Mouse (Mus musculus) hindbrain, postnatal 0 days (tissue): ENCODE measurements at regions not wholly inside any gene's neighbourhood (a gene's known extent, or its start where the extent isn't known, plus 50 kb on each side); places are given as distances from the start of the nearest gene placed in this dataset.

ENCODE experiments used
- ATAC-seq: fragments of 200-750 bp; cut with Nextera tagmentation; 2 replicates; pipeline ENCODE4 v1.8.0; 2017; ENCODE audit warnings: mild to moderate bottlenecking, moderate TSS enrichment, moderate library complexity
- DNase-seq: peaks from one replicate; pipeline ENCODE4 v3.0.0-alpha.2; 2015; ENCODE audit warnings: low spot score
- H3K27ac ChIP-seq: fragments of 300-500 bp; sonication (generic); 2 replicates; pipeline ENCODE4 v1.5.1; 2014; ENCODE audit warnings: mild to moderate bottlenecking
- H3K27me3 ChIP-seq: fragments of 300-500 bp; sonication (generic); 2 replicates; pipeline ENCODE4 v1.6.1; 2014; ENCODE audit warnings: low read length, mixed read lengths; ENCODE audit not compliant: insufficient read depth
- H3K36me3 ChIP-seq: fragments of 300-500 bp; sonication (generic); 2 replicates; pipeline ENCODE4 v1.6.1; 2014; ENCODE audit warnings: low read length, mixed read lengths; ENCODE audit not compliant: insufficient read depth
- H3K4me1 ChIP-seq: fragments of 300-500 bp; sonication (generic); 2 replicates; pipeline ENCODE4 v1.6.1; 2014; ENCODE audit warnings: antibody characterized with exemption, low read length, mixed read lengths; ENCODE audit not compliant: insufficient read depth
- H3K4me2 ChIP-seq: fragments of 300-500 bp; sonication (generic); 2 replicates; pipeline ENCODE4 v1.6.1; 2014; ENCODE audit warnings: low read depth, mild to moderate bottlenecking, low read length, moderate library complexity, mixed read lengths
- H3K4me3 ChIP-seq: fragments of 300-500 bp; sonication (generic); 2 replicates; pipeline ENCODE4 v1.5.1; 2014; ENCODE audit warnings: low read length
- H3K9ac ChIP-seq: fragments of 300-500 bp; sonication (generic); replicated peaks from 2 replicates; pipeline ENCODE4 v1.6.1; 2014; ENCODE audit warnings: mild to moderate bottlenecking, low read length, moderate library complexity, mixed read lengths
- H3K9me3 ChIP-seq: fragments of 300-500 bp; sonication (generic); 2 replicates; pipeline ENCODE4 v1.6.1; 2016; ENCODE audit warnings: low read length, mixed read lengths
- CTCF ChIP-seq: IDR thresholded peaks from 2 replicates; pipeline ENCODE4 v1.5.1; 2016; ENCODE audit warnings: antibody characterized with exemption, control low read depth, low read depth
- WGBS: fragments of 180-500 bp; shearing (Covaris S2); extraction: QIAGEN DNeasy Blood & Tissue Kit; methylation state at CpG from one replicate; pipeline ENCODE4 v1.1.7; 2014; 5-methylcytosine and 5-hydroxymethylcytosine counted together

DNA sequence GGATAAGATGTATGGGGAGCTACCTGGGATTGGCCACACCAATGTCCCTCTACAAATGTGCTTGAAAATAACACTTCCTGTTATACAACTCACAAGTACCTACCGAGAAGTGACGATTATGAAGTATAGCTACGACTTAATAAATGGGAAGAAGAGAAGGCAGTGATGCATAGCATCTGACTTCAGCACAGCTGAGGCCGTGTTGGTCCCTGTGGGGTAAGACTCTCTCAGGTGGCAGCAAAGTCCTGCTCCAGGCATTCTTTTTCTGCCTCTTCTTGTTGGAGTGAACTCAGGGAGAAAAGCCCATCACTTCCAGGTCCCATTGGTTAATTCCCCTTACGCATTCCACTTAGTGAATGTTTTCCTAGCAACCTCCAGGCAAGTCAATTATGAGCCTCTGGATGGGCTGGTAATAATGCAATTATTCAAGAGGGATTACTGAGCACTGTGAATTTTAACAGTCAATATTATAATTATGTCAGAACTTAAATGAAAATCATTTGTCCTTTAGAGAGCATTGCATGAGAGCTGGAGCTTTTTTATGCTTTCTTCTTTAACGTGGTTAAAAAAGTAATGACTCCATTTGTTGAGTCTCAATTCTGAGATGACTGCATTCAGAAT is 1694.8 kb upstream of the Cntnap5a start:
- no peak for TF ChIP-seq CTCF
- DNase-seq: peak; percentile 5
- 63% methylated on average over 6 of the region's 6 CpGs for WGBS

DNA sequence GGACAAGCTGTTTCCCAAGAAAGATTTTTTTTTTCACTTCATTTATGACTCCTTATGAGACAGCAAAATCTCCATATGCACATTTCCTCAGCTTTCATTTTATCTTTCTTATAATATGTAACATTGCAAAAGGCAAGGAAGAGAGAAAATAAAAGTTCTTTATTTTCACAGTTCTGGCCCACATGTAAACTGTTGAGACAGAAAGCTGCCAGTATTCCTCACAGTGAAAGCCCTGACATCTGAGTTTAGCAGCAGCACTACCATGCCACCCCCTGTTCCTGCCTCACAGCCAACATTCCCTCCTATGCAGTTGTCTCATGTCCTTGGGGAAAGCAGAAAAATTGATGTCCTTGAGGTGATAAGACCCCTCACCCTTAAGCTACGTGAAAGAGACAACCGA is 1692.1 kb upstream of the Cntnap5a start:
- H3K27ac ChIP-seq: no peak overlapping the region
- H3K4me3 ChIP-seq: no peak overlapping the region
- ATAC-seq: no peak
- H3K36me3 ChIP-seq: no peaks in the 10 kb centered on the region
- H3K9me3 ChIP-seq: no peaks in the 10 kb centered on the region
- no peak for TF ChIP-seq CTCF
- WGBS: 91% methylated on average over 2 of the region's 2 CpGs
- H3K27me3 ChIP-seq: no peaks in the 10 kb centered on the region
- DNase-seq: no peak
- no peaks in the 10 kb centered on the region for H3K4me1 ChIP-seq
- H3K9ac ChIP-seq: no peak overlapping the region
- no peak overlapping the region for H3K4me2 ChIP-seq

More for the DNA sequence above, 1694.8 kb upstream of the Cntnap5a start:
- no peak for ATAC-seq
- H3K27me3 ChIP-seq: no peaks in the 10 kb centered on the region
- no peaks in the 10 kb centered on the region for H3K9me3 ChIP-seq
- no peak overlapping the region for H3K9ac ChIP-seq
- no peak overlapping the region for H3K27ac ChIP-seq
- no peaks in the 10 kb centered on the region for H3K4me1 ChIP-seq
- no peak overlapping the region for H3K4me2 ChIP-seq
- no peaks in the 10 kb centered on the region for H3K36me3 ChIP-seq
- no peak overlapping the region for H3K4me3 ChIP-seq

DNA sequence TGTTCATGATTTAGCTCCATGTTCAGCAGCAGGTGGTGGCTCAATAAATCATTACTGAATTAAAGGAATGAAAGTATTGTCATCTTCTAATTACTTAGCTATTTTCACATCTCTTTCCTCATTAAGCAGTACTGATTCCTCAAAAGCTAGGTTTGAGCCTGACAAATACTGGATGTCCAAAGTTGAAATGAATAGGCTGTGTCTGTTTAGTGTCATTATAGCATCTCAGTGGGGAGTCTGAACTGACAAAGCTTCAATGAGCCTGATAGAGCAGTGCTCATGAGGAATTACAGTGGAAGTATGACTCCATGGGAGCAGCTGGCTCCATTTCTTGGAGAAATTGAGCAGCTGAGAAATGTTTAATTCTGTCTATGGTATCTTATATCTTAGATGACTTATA is 1646.7 kb upstream of the Cntnap5a start:
- peak; percentile 9 for DNase-seq
- no peak overlapping the region for H3K27ac ChIP-seq
- no peak overlapping the region for H3K9ac ChIP-seq
- H3K4me1 ChIP-seq: no peaks in the 10 kb centered on the region
- no peak for TF ChIP-seq CTCF
- H3K4me2 ChIP-seq: no peak overlapping the region
- ATAC-seq: no peak
- no peaks in the 10 kb centered on the region for H3K27me3 ChIP-seq
- no peaks in the 10 kb centered on the region for H3K36me3 ChIP-seq
- no peaks in the 10 kb centered on the region for H3K9me3 ChIP-seq
- H3K4me3 ChIP-seq: no peak overlapping the region

DNA sequence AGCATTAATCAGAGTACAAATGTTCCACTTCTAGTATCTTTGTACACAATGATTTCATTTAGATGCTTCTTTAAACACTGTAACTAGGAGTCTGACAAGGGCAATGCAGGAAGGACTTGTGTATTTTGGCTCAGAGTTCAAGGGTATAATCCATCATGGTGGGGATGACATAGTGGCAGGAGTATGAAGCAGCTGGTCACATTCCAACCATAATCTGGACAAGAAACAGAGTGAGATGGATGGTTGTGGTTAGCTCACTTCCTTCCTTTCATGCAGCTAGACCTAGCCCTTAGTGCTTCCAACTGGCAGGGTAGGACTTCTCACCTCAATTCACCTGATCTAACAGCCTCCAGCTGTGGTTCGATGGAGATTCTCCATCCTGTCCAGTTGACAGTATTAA is 1645.2 kb upstream of the Cntnap5a start:
- Histone ChIP-seq H3K4me1 (no peaks in the 10 kb centered on the region), H3K4me2 (no peak overlapping the region), H3K27ac (no peak overlapping the region), H3K36me3 (no peaks in the 10 kb centered on the region), H3K4me3 (no peak overlapping the region), H3K9ac (no peak overlapping the region), H3K9me3 (no peaks in the 10 kb centered on the region), H3K27me3 (no peaks in the 10 kb centered on the region)
- ATAC-seq (no peak), DNase-seq (no peak)
- WGBS: 89% methylated on average over 1 of the region's 1 CpGs
- no peak for TF ChIP-seq CTCF

DNA sequence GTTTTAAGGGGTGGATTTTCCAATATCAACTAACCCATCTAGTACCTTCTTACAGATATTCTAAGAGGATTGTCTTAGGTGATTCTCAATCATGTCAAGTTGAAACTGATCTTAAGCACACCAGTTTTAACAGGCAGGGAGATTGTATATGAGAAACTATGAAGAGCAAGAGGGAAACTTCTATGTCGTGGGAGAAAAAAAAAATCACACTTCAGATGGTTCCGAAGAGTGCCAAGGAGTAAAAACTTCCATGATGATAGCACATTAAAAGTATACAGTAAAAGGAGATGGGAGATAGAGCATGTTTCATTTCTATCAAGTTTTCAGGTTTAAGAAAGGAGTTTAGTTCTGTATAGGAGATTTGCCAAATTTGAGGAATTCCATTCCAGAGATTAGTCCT is 1621.5 kb upstream of the Cntnap5a start:
- Histone ChIP-seq H3K27ac (no peak overlapping the region), H3K4me1 (no peaks in the 10 kb centered on the region), H3K4me2 (no peak overlapping the region), H3K9ac (no peak overlapping the region), H3K36me3 (no peaks in the 10 kb centered on the region), H3K4me3 (no peak overlapping the region), H3K27me3 (no peaks in the 10 kb centered on the region), H3K9me3 (no peaks in the 10 kb centered on the region)
- no peak for ATAC-seq
- DNase-seq: no peak
- 82% methylated on average over 2 of the region's 2 CpGs for WGBS
- no peak for TF ChIP-seq CTCF

DNA sequence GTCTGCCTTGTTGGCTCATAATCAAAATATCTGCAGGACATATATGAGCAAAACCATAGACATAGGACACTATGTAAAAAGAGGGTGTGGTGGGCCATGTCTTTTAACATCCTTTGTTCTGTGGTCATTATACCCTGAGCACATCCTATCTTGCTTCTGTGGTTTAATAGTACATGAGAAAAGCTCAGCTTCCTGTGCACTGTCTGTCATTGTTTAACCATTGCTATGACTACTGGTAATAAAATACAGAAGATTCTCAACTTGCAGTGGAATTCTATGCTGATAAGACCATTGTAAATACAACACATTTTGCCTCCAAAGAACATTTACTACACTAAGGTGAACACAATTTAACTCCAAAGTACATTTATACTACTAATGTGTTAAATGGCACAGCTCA is 1610.0 kb upstream of the Cntnap5a start:
- ATAC-seq (no peak), DNase-seq (no peak)
- Histone ChIP-seq H3K9me3 (no peaks in the 10 kb centered on the region), H3K4me1 (no peaks in the 10 kb centered on the region), H3K27ac (no peak overlapping the region), H3K36me3 (no peaks in the 10 kb centered on the region), H3K4me2 (no peak overlapping the region), H3K9ac (no peak overlapping the region), H3K27me3 (no peaks in the 10 kb centered on the region), H3K4me3 (no peak overlapping the region)
- TF ChIP-seq CTCF: no peak
